Mouse (Mus musculus) heart, embryonic 15.5 days (tissue): ENCODE measurements around the gene Mcoln2. TPM values are rescaled to one million over a fixed set of nuclear protein-coding genes. Genes with fewer than 3 reads are reported as not detected.

Experiments
- ATAC-seq: fragments of 200-750 bp; cut with Nextera tagmentation; replicated peaks from 2 replicates; pipeline ENCODE4 v1.8.0; 2017; ENCODE audit warnings: low read depth, moderate TSS enrichment; ENCODE audit not compliant: insufficient number of reproducible peaks, insufficient read depth, low FRiP score
- H3K27ac ChIP-seq: fragments of 300-500 bp; sonication (generic); 2 replicates; pipeline ENCODE4 v1.5.1; 2015; ENCODE audit warnings: mild to moderate bottlenecking, inconsistent platforms
- H3K27me3 ChIP-seq: fragments of 300-500 bp; sonication (generic); 2 replicates; pipeline ENCODE4 v1.6.1; 2015; ENCODE audit warnings: inconsistent platforms
- H3K36me3 ChIP-seq: fragments of 300-500 bp; sonication (generic); 2 replicates; pipeline ENCODE4 v1.6.1; 2015; ENCODE audit warnings: mild to moderate bottlenecking, inconsistent platforms
- H3K4me1 ChIP-seq: fragments of 300-500 bp; sonication (generic); replicated peaks from 2 replicates; pipeline ENCODE4 v1.6.1; 2015; ENCODE audit warnings: inconsistent platforms
- H3K4me2 ChIP-seq: fragments of 300-500 bp; sonication (generic); 2 replicates; pipeline ENCODE4 v1.6.1; 2015; ENCODE audit warnings: inconsistent platforms, mild to moderate bottlenecking, moderate library complexity
- H3K4me3 ChIP-seq: fragments of 300-500 bp; sonication (generic); 2 replicates; pipeline ENCODE4 v1.5.1; 2015; ENCODE audit warnings: mild to moderate bottlenecking, inconsistent platforms
- H3K9ac ChIP-seq: fragments of 300-500 bp; sonication (generic); 2 replicates; pipeline ENCODE4 v1.6.1; 2015; ENCODE audit warnings: mild to moderate bottlenecking, inconsistent platforms
- H3K9me3 ChIP-seq: fragments of 300-500 bp; sonication (generic); replicated peaks from 2 replicates; pipeline ENCODE4 v1.6.1; 2016; ENCODE audit warnings: inconsistent platforms
- WGBS: fragments of 180-500 bp; shearing (Covaris S2); methylation state at CpG from one replicate; pipeline ENCODE4 v1.1.7; 2015; ENCODE audit warnings: mixed read lengths; 5-methylcytosine and 5-hydroxymethylcytosine counted together
- polyA plus RNA-seq: library from polyadenylated mRNA; unstranded; fragments of >200 nt; fragmentation: Nextera tagmentation; extraction: Ambion mirVana; gene quantifications from 2 replicates; pipeline ENCODE4 v1.2.1, GENCODE M21; 2015

The Mcoln2 gene
- polyA plus RNA-seq, 1 experiment from 2014 or later, result 0.35 TPM

GRCm38 (mm10) chr3:146162197-146162596 is 12.6 kb downstream of the Mcoln2 start:
- WGBS, result 80% methylated on average over 4 of the region's 4 CpGs
- Histone ChIP-seq H3K9ac (no peak overlapping the region), H3K27me3 (no peaks in the 10 kb centered on the region), H3K9me3 (no peaks in the 10 kb centered on the region), H3K4me1 (no peaks in the 10 kb centered on the region), H3K36me3 (no peaks in the 10 kb centered on the region), H3K4me3 (no peak overlapping the region), H3K27ac (no peak overlapping the region), H3K4me2 (no peak overlapping the region)
- no peak for ATAC-seq

GRCm38 (mm10) chr3:146169356-146169755 is 19.7 kb downstream of the Mcoln2 start:
- ATAC-seq, result no peak
- Histone ChIP-seq H3K9me3 (peaks cover 9% of the 10 kb centered on the region; the same call in 1 of the 2 replicates), H3K4me2 (no peak overlapping the region), H3K4me3 (no peak overlapping the region), H3K27me3 (no peaks in the 10 kb centered on the region), H3K9ac (no peak overlapping the region), H3K4me1 (no peaks in the 10 kb centered on the region), H3K36me3 (no peaks in the 10 kb centered on the region), H3K27ac (no peak overlapping the region)
- 79% methylated on average over 4 of the region's 4 CpGs for WGBS

GRCm38 (mm10) chr3:146173030-146173429 is 23.4 kb downstream of the Mcoln2 start:
- Histone ChIP-seq H3K36me3 (no peaks in the 10 kb centered on the region), H3K27ac (no peak overlapping the region), H3K9me3 (peaks cover 9% of the 10 kb centered on the region; the same call in 1 of the 2 replicates), H3K4me1 (peaks cover 7% of the 10 kb centered on the region), H3K4me2 (no peak overlapping the region), H3K27me3 (no peaks in the 10 kb centered on the region), H3K9ac (no peak overlapping the region), H3K4me3 (no peak overlapping the region)
- 65% methylated on average over 5 of the region's 5 CpGs for WGBS
- no peak for ATAC-seq

GRCm38 (mm10) chr3:146174215-146174614 is 24.6 kb downstream of the Mcoln2 start:
- Histone ChIP-seq H3K9me3 (peaks cover 9% of the 10 kb centered on the region; the same call in 1 of the 2 replicates), H3K4me1 (peaks cover 15% of the 10 kb centered on the region), H3K27ac (no peak overlapping the region), H3K27me3 (no peaks in the 10 kb centered on the region), H3K36me3 (no peaks in the 10 kb centered on the region), H3K4me3 (no peak overlapping the region), H3K9ac (no peak overlapping the region), H3K4me2 (no peak overlapping the region)
- WGBS, result 84% methylated on average over 9 of the region's 9 CpGs
- no peak for ATAC-seq

- Histone ChIP-seq H3K4me2 (peak overlapping the region; percentile 61), H3K36me3 (no peaks in the 10 kb centered on the region), H3K4me3 (peak overlapping the region; percentile 32; the same call in 1 of the 2 replicates), H3K9me3 (no peaks in the 10 kb centered on the region), H3K4me1 (peaks cover 25% of the 10 kb centered on the region), H3K27ac (no peak overlapping the region), H3K9ac (no peak overlapping the region), H3K27me3 (no peaks in the 10 kb centered on the region)
- ATAC-seq, result no peak
- WGBS, result 55% methylated on average over 7 of the region's 7 CpGs
These were observed 27.7 kb downstream of the Mcoln2 start for GRCm38 (mm10) chr3:146177295-146177694.

GRCm38 (mm10) chr3:146177748-146178582 is 28.3 kb downstream of the Mcoln2 start:
- peak; percentile 44 for ATAC-seq
- 4% methylated on average over 16 of the region's 16 CpGs for WGBS
- H3K4me1 ChIP-seq, result peaks cover 25% of the 10 kb centered on the region
- H3K9me3 ChIP-seq, result no peaks in the 10 kb centered on the region
- H3K27ac ChIP-seq, result no peak overlapping the region
- H3K4me3 ChIP-seq, result peak overlapping the region; percentile 32
- peak overlapping the region; percentile 61 for H3K4me2 ChIP-seq
- H3K9ac ChIP-seq, result no peak overlapping the region
- no peaks in the 10 kb centered on the region for H3K36me3 ChIP-seq
- H3K27me3 ChIP-seq, result no peaks in the 10 kb centered on the region

- Histone ChIP-seq H3K4me3 (no peak overlapping the region), H3K36me3 (no peaks in the 10 kb centered on the region), H3K27me3 (no peaks in the 10 kb centered on the region), H3K9me3 (no peaks in the 10 kb centered on the region), H3K9ac (no peak overlapping the region), H3K27ac (peak overlapping the region; percentile 56; the same call in 1 of the 2 replicates), H3K4me1 (peaks cover 28% of the 10 kb centered on the region), H3K4me2 (no peak overlapping the region)
- no peak for ATAC-seq
- 53% methylated on average over 2 of the region's 2 CpGs for WGBS
These were observed 30.7 kb downstream of the Mcoln2 start for GRCm38 (mm10) chr3:146180341-146180740.

- Histone ChIP-seq H3K36me3 (no peaks in the 10 kb centered on the region), H3K9ac (no peak overlapping the region), H3K9me3 (no peaks in the 10 kb centered on the region), H3K4me1 (peaks cover 28% of the 10 kb centered on the region), H3K4me2 (no peak overlapping the region), H3K27ac (no peak overlapping the region), H3K27me3 (no peaks in the 10 kb centered on the region), H3K4me3 (no peak overlapping the region)
- no peak for ATAC-seq
- 44% methylated on average over 3 of the region's 3 CpGs for WGBS
These were observed 31.4 kb downstream of the Mcoln2 start for GRCm38 (mm10) chr3:146180986-146181385.

GRCm38 (mm10) chr3:146184992-146185657 is 35.5 kb downstream of the Mcoln2 start:
- H3K27ac ChIP-seq, result no peak overlapping the region
- ATAC-seq, result peak; percentile 32; the same call in 1 of the 2 replicates

GRCm38 (mm10) chr3:146186033-146186432 is 36.4 kb downstream of the Mcoln2 start:
- Histone ChIP-seq H3K4me2 (no peak overlapping the region), H3K36me3 (no peaks in the 10 kb centered on the region), H3K9ac (no peak overlapping the region), H3K27ac (no peak overlapping the region), H3K27me3 (no peaks in the 10 kb centered on the region), H3K9me3 (no peaks in the 10 kb centered on the region), H3K4me1 (peaks cover 4% of the 10 kb centered on the region), H3K4me3 (no peak overlapping the region)
- no peak for ATAC-seq
- 86% methylated on average over 10 of the region's 10 CpGs for WGBS

More at GRCm38 (mm10) chr3:146184992-146185657, 35.5 kb downstream of the Mcoln2 start:
- peaks cover 5% of the 10 kb centered on the region; the same call in 1 of the 2 replicates for H3K4me1 ChIP-seq
- H3K36me3 ChIP-seq, result no peaks in the 10 kb centered on the region
- H3K9me3 ChIP-seq, result no peaks in the 10 kb centered on the region
- WGBS, result 25% methylated on average over 13 of the region's 13 CpGs
- H3K9ac ChIP-seq, result no peak overlapping the region
- no peak overlapping the region for H3K4me2 ChIP-seq
- no peak overlapping the region for H3K4me3 ChIP-seq
- H3K27me3 ChIP-seq, result no peaks in the 10 kb centered on the region

GRCm38 (mm10) chr3:146189933-146190332 is 40.3 kb downstream of the Mcoln2 start:
- no peak overlapping the region for H3K9ac ChIP-seq
- no peak for ATAC-seq
- WGBS, result 73% methylated on average over 10 of the region's 10 CpGs
- no peak overlapping the region for H3K4me3 ChIP-seq
- H3K4me2 ChIP-seq, result no peak overlapping the region
- no peak overlapping the region for H3K27ac ChIP-seq
- H3K9me3 ChIP-seq, result no peaks in the 10 kb centered on the region
- H3K36me3 ChIP-seq, result no peaks in the 10 kb centered on the region
- no peaks in the 10 kb centered on the region for H3K27me3 ChIP-seq
- peaks cover 9% of the 10 kb centered on the region for H3K4me1 ChIP-seq
